Mouse (Mus musculus): ENCODE measurements around the gene H2afb2. TPM values are rescaled to one million over a fixed set of nuclear protein-coding genes. Genes with fewer than 3 reads are reported as not detected.

H2afb2 gene
- polyA plus RNA-seq (2015; fragmentation: Nextera tagmentation; extraction: Ambion mirVana), result not detected in 2 replicates

DNA sequence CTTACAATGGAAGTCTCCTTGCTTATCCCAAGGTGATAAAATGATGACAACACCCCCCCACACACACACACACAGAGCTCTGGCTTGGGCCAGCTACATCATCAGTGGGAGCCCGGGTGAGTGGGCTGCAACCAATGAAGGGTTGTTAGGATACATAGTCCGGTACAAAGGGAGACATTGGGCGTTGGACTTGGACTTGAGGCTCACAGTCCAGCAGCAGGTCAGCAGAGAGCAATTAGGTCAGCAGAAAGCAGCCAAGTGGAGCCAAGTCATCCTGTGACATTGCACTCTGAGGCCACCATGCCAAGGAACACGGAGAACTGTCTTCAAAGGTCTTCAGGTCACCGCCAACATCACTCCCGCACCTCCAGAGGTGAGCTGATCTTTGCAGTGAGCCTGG lies at the start of gene H2afb2:
Gene H2afb2 (plus strand): TSS at position 301 of the 400 bp plus-strand sequence.
- Histone ChIP-seq H3K27me3 (ENCODE audit: insufficient read depth, low read length) (no peaks in the 10 kb centered on the region), H3K4me3 (ENCODE audit: low read length) (no peak within 1 kb of the TSS), H3K4me2 (replicated peaks; ENCODE audit: low read depth, low read length) (no peak within 1 kb of the TSS), H3K9ac (replicated peaks; ENCODE audit: low read length) (no peak within 1 kb of the TSS), H3K4me1 (ENCODE audit: insufficient read depth, low read length) (no peaks in the 10 kb centered on the region), H3K36me3 (ENCODE audit: insufficient read depth, low read length) (no peaks in the 10 kb centered on the region), H3K27ac (ENCODE audit: low read length) (no peak within 1 kb of the TSS), H3K9me3 (ENCODE audit: low read length) (no peaks in the 10 kb centered on the region)
- ATAC-seq (ENCODE audit: low FRiP score, low TSS enrichment), result no peak
- 90% methylated on average over 5 of the region's 6 CpGs for WGBS

Other genes starting within 250 kb of the H2afb2 start
- not detected in 2 replicates for gene Cpxcr1, start 232.2 kb upstream of the H2afb2 start, polyA plus RNA-seq (2015; fragmentation: Nextera tagmentation; extraction: Ambion mirVana)

Data from kidney, embryonic 16.5 days (tissue).